Mouse (Mus musculus) myocyte (in vitro differentiated cells): ENCODE data around the gene Fkbp15. TPM values are rescaled to one million over a fixed set of nuclear protein-coding genes. Genes with fewer than 3 reads are reported as not detected.
A peak's percentile ranks its signal among the peaks of the same experiment; 100 is the strongest.
"Not testable (repeated sequence)": the region's sequence is repeated elsewhere in the genome, so short reads cannot be mapped to it uniquely, and the experiment has no call there.

Source experiments
- H3K27me3 ChIP-seq: one replicate; pipeline ENCODE4 v1.6.1; 2011; ENCODE audit not compliant: control insufficient read depth, insufficient read depth, insufficient read length
- H3K36me3 ChIP-seq: one replicate; pipeline ENCODE4 v1.6.1; 2011; ENCODE audit not compliant: control insufficient read depth, insufficient read depth
- H3K4me2 ChIP-seq: one replicate; pipeline ENCODE4 v1.6.1; 2011; ENCODE audit warnings: low read depth, control low read depth
- H3K4me3 ChIP-seq: one replicate; pipeline ENCODE4 v1.5.1; 2011; ENCODE audit warnings: mild to moderate bottlenecking, control low read depth, moderate library complexity
- H3K79me2 ChIP-seq: one replicate; pipeline ENCODE4 v1.6.1; 2011; ENCODE audit not compliant: control insufficient read depth, insufficient read depth
- H3ac ChIP-seq: one replicate; pipeline ENCODE4 v1.6.1; 2011; ENCODE audit not compliant: control insufficient read depth, insufficient read length
- CEBPB ChIP-seq: IDR thresholded peaks from 2 replicates; pipeline ENCODE4 v1.6.1; 2011; ENCODE audit warnings: mild to moderate bottlenecking, moderate library complexity; ENCODE audit not compliant: poor library complexity, insufficient read depth, severe bottlenecking
- E2F4 ChIP-seq: IDR thresholded peaks from one replicate; pipeline ENCODE4 v1.6.1; 2011; ENCODE audit warnings: mild to moderate bottlenecking, control low read depth, moderate library complexity; ENCODE audit not compliant: insufficient read depth
- MAX ChIP-seq: IDR thresholded peaks from one replicate; pipeline ENCODE4 v1.6.1; 2011; ENCODE audit warnings: low read depth, mild to moderate bottlenecking, control low read depth
- MYOD1 ChIP-seq, 3 experiments: IDR thresholded peaks; one replicate each; pipeline ENCODE4 v1.6.1; 2011; ENCODE audit warnings: control low read depth in 2 of 3, low read depth in 2 of 3, mild to moderate bottlenecking in 2 of 3, moderate library complexity in 1 of 3; ENCODE audit not compliant: insufficient read length in 2 of 3, control insufficient read depth in 1 of 3
- MYOG ChIP-seq, 3 experiments: IDR thresholded peaks; one replicate each; pipeline ENCODE4 v1.6.1; 2011; ENCODE audit warnings: control low read depth in 2 of 3, low read depth in 2 of 3, mild to moderate bottlenecking in 2 of 3; ENCODE audit not compliant: insufficient read length in 2 of 3, control insufficient read depth in 1 of 3, insufficient read depth in 1 of 3
- POLR2A ChIP-seq: IDR thresholded peaks from one replicate; pipeline ENCODE4 v1.6.1; 2011; ENCODE audit warnings: low read depth, mild to moderate bottlenecking, control low read depth, moderate library complexity; ENCODE audit not compliant: insufficient read length
- POLR2AphosphoS2 ChIP-seq: IDR thresholded peaks from one replicate; pipeline ENCODE4 v1.6.1; 2011; ENCODE audit warnings: low read depth, control low read depth; ENCODE audit not compliant: insufficient read length
- REST ChIP-seq: IDR thresholded peaks from one replicate; pipeline ENCODE4 v1.6.1; 2011; ENCODE audit warnings: mild to moderate bottlenecking, control low read depth, moderate library complexity; ENCODE audit not compliant: insufficient read depth, insufficient read length
- SRF ChIP-seq: IDR thresholded peaks from one replicate; pipeline ENCODE4 v1.6.1; 2011; ENCODE audit warnings: low read depth; ENCODE audit not compliant: control insufficient read depth, insufficient read length
- TCF12 ChIP-seq: IDR thresholded peaks from one replicate; pipeline ENCODE4 v1.6.1; 2011; ENCODE audit warnings: mild to moderate bottlenecking, control low read depth; ENCODE audit not compliant: poor library complexity, insufficient read depth, severe bottlenecking
- TCF3 ChIP-seq: IDR thresholded peaks from one replicate; pipeline ENCODE4 v1.6.1; 2011; ENCODE audit warnings: low read depth, control low read depth; ENCODE audit not compliant: insufficient read length
- USF1 ChIP-seq: IDR thresholded peaks from one replicate; pipeline ENCODE4 v1.6.1; 2011; ENCODE audit warnings: low read depth, mild to moderate bottlenecking, control low read depth, moderate library complexity
- polyA plus RNA-seq: library from polyadenylated mRNA; unstranded; fragments of >200 nt; fragmentation: generic; extraction: Trizol; gene quantifications from one replicate; pipeline ENCODE4 v1.2.1, GENCODE M21; 2012; ENCODE audit warnings: missing spikeins

Fkbp15 gene
- polyA plus RNA-seq, 1 experiment, result 18.4 TPM

DNA sequence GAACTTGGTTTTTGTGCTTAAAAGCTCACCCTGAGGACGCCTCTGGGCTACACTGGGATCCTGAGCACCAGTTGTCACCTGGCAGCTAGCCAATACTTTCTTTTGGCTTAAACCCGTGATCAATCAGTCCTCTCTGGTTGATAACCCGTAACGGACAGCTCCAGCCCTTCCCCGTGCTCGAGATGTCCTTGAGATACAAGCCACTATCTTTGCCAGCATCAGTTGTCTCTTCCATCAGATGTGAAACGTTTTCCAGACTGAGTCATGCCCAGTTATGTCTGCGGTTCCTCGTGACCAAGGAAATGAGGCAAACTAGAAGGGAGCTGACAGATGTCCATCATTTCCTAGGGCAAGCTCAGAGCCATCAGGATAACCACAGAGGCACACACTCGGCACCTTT lies 93.2 kb downstream of the Fkbp15 start:
- Histone ChIP-seq H3K4me3 (no peak overlapping the region), H3K27me3 (no peaks in the 10 kb centered on the region), H3K79me2 (no peaks in the 10 kb centered on the region), H3ac (no peak overlapping the region), H3K4me2 (no peak overlapping the region), H3K36me3 (no peaks in the 10 kb centered on the region)
- TF ChIP-seq MYOD1 (IDR thresholded peaks at IDR 0.05; ENCODE audit: control insufficient read depth in 1 of 3, insufficient read length in 2 of 3, low read depth in 2 of 3) (no peak), REST (no peak), MAX (no peak), POLR2A (no peak), TCF3 (no peak)

DNA sequence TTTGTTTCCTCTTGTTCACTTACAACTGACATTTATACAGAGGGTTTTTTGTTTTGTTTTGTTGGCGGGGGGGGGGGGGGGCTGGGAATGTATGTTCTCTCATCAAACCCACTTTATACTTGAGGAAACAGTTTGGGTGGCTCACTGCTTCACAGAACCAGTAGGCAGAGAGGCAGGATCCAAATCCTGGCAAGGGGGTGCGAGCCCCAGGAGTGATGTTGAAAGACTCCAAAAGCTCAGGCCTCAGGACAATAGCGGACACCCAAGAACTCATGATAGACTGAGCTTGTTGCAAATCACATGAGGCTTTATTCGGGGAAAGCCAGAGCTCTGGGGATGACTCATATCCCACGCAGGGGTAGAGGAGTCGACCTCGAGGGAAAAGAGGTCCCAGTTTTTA lies 94.3 kb downstream of the Fkbp15 start:
- not testable (repeated sequence) for H3K27me3 ChIP-seq, H3ac ChIP-seq, H3K4me3 ChIP-seq, H3K4me2 ChIP-seq, H3K36me3 ChIP-seq, H3K79me2 ChIP-seq

DNA sequence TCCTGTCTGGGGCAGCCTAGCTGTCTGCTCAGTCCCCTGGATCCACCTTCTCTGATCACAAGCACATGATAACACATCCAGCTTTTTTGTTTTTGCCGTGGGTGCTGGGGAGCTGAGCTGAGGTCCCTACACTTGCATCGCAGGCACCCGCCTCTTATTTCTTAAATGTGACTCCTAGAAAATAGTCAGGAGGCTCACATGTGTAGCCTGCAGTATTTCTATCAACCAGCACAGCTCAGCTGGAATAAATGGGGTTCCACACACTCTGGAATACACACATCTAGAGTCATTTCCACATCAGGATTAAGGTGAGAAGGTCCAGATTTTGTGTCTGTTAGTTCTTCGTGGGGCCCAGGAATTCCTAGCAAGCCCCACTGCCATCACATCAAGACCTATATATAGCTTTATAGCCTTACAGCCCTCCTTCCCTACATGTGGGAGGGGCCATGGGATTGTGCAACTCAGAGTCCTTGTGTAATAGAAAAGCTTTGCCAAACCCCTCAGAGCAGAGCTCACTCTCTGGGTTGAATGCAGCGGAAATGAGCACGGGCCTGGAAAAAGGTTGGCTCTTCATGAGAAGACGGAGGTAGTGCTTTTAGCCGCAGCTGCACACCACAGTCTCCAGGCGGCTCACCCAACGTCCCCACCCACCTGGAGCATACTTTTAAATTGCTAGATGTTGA lies 95.1 kb downstream of the Fkbp15 start:
- TF ChIP-seq TCF12 (no peak), CEBPB (peak; percentile 39; the same call in 1 of the 2 replicates)
- Histone ChIP-seq H3K36me3 (no peaks in the 10 kb centered on the region), H3K27me3 (no peaks in the 10 kb centered on the region), H3ac (no peak overlapping the region), H3K4me2 (no peak overlapping the region), H3K4me3 (no peak overlapping the region), H3K79me2 (no peaks in the 10 kb centered on the region)

DNA sequence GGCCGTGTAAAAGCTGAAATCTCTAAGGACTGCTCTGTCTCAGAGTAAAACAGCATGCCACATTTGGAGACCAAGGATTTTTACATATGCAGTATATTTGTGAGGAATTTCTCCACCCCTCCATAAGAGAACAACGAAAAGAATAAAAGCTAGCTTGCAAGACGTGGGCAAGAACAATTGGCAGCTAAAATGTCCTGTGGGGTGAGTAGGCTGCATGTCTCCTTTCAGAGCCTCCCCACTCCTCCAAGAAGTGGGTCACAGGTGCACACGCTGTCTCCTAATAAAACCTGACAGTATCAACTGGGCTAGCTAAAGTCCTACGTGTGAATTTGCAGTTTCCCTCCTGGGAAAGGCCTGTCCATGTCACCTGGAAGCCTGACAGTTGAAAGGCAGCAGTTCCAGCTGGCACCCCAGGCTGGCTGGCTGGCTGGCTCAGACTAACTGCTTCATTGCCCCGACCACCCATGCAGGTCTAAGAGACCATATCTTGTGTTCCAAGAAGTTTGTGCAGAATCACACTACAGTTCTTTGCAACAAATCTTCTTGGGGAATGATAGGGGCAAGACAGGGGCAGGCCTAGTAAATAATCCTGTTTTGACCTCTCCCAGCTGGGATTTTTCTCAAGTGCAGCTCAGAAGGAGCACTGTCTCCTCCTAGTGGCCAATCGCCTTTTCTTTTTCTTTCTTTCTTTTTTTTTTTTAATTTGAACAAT lies 97.1 kb downstream of the Fkbp15 start:
- Histone ChIP-seq H3K79me2 (no peaks in the 10 kb centered on the region), H3K27me3 (no peaks in the 10 kb centered on the region), H3K4me2 (no peak overlapping the region), H3K4me3 (no peak overlapping the region), H3ac (no peak overlapping the region), H3K36me3 (no peaks in the 10 kb centered on the region)
- no peak for TF ChIP-seq TCF12
- TF ChIP-seq CEBPB, result no peak
- TF ChIP-seq SRF, result no peak
- no peak for TF ChIP-seq TCF3
- TF ChIP-seq MAX, result no peak
- no peak for TF ChIP-seq MYOD1 (IDR thresholded peaks at IDR 0.05; ENCODE audit: control insufficient read depth in 1 of 3, insufficient read length in 2 of 3, low read depth in 2 of 3)
- no peak for TF ChIP-seq E2F4
- TF ChIP-seq POLR2A, result no peak

DNA sequence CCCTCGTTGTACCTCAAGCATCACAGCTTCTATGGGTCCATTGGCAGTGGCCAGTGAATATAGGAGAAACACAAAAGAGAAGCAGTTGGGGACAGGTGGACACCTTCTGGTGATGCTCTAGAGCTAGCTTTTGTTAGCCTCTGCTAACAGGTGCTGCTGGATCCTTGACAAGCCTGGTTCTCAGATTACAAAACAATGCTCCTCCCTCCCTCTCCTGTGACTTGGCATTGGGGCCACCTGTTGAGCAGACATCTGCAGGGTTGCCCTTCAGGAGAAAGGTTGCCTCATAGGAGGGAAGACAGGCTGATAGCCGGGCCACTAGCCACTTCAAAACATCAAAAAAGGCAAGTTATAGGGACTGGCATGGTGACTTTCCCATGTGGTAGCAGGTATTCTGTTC lies 98.1 kb downstream of the Fkbp15 start, which contains the start of gene Slc31a2:
Gene Slc31a2 (plus strand): TSS at position 287 of the 400 bp plus-strand sequence.
- no peaks in the 10 kb centered on the region for H3K27me3 ChIP-seq
- TF ChIP-seq POLR2AphosphoS2 (no peak), CEBPB (no peak), REST (no peak), E2F4 (no peak), MYOG (IDR thresholded peaks at IDR 0.05; ENCODE audit: control insufficient read depth in 1 of 3, insufficient read depth in 1 of 3, insufficient read length in 2 of 3, low read depth in 2 of 3) (no peak), SRF (no peak), TCF12 (no peak), MAX (no peak), POLR2A (no peak), USF1 (no peak), MYOD1 (IDR thresholded peaks at IDR 0.05; ENCODE audit: control insufficient read depth in 1 of 3, insufficient read length in 2 of 3, low read depth in 2 of 3) (no peak), TCF3 (no peak)
- H3K79me2 ChIP-seq, result no peaks in the 10 kb centered on the region
- H3ac ChIP-seq, result no peak within 1 kb of the TSS
- H3K36me3 ChIP-seq, result no peaks in the 10 kb centered on the region
- no peak within 1 kb of the TSS for H3K4me2 ChIP-seq
- no peak within 1 kb of the TSS for H3K4me3 ChIP-seq

DNA sequence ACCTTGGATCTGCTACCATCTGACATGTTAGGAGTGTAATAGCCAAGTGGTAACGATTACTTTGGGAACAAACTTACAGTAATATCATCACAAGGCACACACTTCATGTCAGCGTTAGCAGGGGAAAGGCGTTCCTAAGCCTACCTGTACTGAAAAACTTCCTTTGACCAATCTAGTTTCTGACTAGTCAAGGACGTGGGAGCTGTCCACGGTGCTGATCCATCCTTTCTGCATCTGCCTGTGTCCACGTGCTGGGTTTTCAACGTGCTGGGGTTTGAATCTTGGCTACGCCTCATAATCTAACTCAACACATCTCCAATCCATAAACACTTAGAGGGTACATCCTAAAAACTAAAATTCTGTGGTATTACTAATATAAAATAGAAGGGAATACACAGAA lies 103.4 kb downstream of the Fkbp15 start:
- no peak overlapping the region for H3ac ChIP-seq
- TF ChIP-seq REST (peak; percentile 94), MYOD1 (IDR thresholded peaks at IDR 0.05; ENCODE audit: control insufficient read depth in 1 of 3, insufficient read length in 2 of 3, low read depth in 2 of 3) (no peak), SRF (no peak)
- no peaks in the 10 kb centered on the region for H3K27me3 ChIP-seq
- no peaks in the 10 kb centered on the region for H3K79me2 ChIP-seq
- H3K36me3 ChIP-seq, result no peaks in the 10 kb centered on the region
- no peak overlapping the region for H3K4me3 ChIP-seq
- no peak overlapping the region for H3K4me2 ChIP-seq
